Mouse (Mus musculus) CH12F3 (cell line): Measurements from ENCODE around the gene Insc.

Source experiments
- in situ Hi-C: fragments of 300-500 bp; cut with MboI; formaldehyde crosslinking; loops from 2 replicates; pipeline ENCODE4 v1.14.3; 2020; ENCODE audit warnings: low sequenced_read_pairs

Gene Insc

GRCm38 (mm10) chr7:114893889-114894288 lies 150.4 kb downstream of the Insc start:
- in situ Hi-C loops = no loop called here

- in situ Hi-C loops = no loop called here
These were observed 153.6 kb downstream of the Insc start for GRCm38 (mm10) chr7:114896966-114897697.
